Mouse (Mus musculus) cerebellum, adult 11-12 months (tissue): ENCODE data around the gene Obp2b.

Experiments used
- DNase-seq: peaks from one replicate; pipeline ENCODE4 v3.0.0; 2022

Gene Obp2b

GRCm38 (mm10) chr2:25780921-25781320, 44.1 kb downstream of the Obp2b start:
- DNase-seq, result peak; percentile 38

GRCm38 (mm10) chr2:25781957-25782356, 45.1 kb downstream of the Obp2b start, which contains the start of gene Gm13539:
Gm13539 (plus strand) TSS chr2:25782257.
- no peak for DNase-seq

- no peak for DNase-seq
These were observed 48.9 kb downstream of the Obp2b start for GRCm38 (mm10) chr2:25785573-25786322.

- DNase-seq, result no peak
These were observed 52.3 kb downstream of the Obp2b start for GRCm38 (mm10) chr2:25789092-25789491.
